Mouse (Mus musculus): ENCODE results near the gene Lix1l.

Lix1l gene

GRCm38 (mm10) chr3:96566661-96567450 is 34.1 kb upstream of the Lix1l start:
- no peak for DNase-seq

GRCm38 (mm10) chr3:96568605-96569004 is 32.3 kb upstream of the Lix1l start:
- no peak for DNase-seq

GRCm38 (mm10) chr3:96569506-96569905 is 31.4 kb upstream of the Lix1l start:
- DNase-seq: no peak

DNA sequence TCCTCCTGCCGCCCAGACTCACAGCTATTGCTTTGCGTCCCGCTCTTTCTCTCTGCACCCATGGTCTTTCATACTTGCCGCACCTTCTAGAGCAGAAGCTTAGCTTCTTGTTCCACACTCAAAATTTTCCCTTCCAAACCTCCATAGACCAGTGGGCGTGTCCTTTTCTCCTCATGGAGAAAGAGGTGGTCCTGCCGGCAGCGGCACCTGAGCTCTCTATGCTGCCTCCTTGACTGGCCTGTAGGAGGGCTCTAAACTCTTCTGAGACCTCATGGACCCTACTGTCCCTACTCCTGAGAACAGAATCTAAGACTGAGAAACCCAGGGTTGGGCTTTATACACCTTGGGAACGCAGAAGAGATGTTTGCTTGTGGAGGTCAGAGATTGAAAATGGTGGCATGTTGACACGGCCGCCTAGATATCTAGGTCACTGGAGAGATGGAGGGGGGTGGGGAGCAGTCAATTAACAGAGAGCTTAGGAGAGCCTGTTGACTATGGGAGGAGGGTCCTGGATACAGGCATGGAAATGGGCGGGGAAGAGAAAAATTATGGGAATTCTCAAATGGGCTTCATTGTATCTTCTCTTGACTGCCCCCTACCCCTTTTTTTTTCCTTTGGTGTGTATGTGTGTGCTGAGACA is 30.9 kb upstream of the Lix1l start:
- DNase-seq: no peak

GRCm38 (mm10) chr3:96570643-96571042 is 30.3 kb upstream of the Lix1l start:
- DNase-seq: no peak

GRCm38 (mm10) chr3:96571336-96571735 is 29.6 kb upstream of the Lix1l start:
- DNase-seq: no peak

GRCm38 (mm10) chr3:96571896-96572698 is 28.9 kb upstream of the Lix1l start:
- no peak for DNase-seq

DNA sequence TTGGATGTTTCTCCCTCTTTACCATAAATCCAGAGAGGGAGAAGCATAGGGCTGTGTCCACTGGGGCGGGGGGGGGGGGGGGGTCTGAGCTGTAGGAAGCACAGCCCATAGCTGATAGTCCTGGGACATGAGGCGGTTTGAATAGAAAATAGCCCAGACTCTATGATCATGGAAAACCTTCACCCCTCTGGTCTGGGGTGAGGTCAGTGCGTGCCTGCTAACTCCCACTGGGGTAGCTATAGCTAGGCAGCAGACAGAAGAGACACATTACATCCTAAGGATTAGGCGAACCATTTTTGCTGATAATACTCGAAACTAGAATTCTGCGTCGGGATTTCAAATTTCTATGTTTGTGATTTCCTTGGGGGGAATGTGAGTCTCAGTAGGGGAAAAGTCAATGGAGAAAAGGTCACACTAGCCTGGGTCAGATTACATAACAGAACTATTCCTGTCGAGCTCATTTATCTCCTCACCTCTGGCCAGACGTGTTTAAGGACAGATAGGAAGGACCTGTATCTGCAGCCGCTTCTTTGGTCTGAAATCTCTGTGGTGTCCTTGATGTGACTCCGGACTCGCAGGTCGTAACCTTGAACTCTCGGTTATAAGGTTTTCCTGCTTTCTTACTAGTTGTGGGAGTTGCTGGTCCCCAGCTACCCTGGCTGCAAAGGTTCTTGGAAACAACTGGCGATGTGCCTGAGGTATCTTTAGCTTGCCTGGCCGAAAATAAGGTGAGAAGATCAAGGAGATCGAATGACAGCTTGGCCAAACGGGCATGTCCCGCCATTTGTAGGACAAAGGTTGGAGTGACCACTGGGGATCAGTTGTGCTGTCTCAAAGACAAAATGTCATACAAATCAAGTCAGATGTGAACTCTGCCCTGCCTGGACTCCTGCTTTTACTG is 27.1 kb upstream of the Lix1l start:
- no peak for DNase-seq

GRCm38 (mm10) chr3:96575272-96575984 is 25.5 kb upstream of the Lix1l start:
- no peak for DNase-seq

DNA sequence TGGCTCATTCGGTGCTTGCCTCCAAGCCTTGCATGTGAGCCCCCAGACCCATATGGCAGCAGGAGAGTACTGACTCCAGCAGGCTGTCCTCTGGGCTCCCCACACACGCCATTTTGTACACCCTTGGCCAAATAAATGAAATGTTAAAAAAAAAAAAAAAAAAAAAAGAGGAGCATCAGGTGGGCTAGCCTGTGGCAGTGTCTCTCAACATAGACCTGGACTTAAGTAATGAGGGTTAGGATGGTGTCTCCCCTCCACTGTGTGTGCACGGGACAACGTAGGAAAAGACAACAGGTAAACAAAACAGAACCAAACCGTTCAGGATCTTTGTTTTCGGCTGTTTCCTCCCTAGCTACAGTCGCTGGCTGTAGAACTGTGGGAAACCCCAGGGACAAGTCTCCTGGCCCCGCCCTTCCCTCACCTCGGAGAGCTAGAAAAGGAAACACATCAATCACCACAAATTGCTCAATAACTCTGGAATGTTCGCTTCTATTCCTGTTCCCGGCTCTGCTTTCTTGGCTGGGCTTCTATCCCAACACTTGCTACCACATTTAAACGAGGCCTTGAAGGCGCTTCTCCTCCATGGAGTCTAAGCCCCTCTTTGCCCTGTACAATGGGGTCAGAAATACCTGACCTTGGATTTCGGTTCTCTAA is 24.8 kb upstream of the Lix1l start:
- no peak for DNase-seq

DNA sequence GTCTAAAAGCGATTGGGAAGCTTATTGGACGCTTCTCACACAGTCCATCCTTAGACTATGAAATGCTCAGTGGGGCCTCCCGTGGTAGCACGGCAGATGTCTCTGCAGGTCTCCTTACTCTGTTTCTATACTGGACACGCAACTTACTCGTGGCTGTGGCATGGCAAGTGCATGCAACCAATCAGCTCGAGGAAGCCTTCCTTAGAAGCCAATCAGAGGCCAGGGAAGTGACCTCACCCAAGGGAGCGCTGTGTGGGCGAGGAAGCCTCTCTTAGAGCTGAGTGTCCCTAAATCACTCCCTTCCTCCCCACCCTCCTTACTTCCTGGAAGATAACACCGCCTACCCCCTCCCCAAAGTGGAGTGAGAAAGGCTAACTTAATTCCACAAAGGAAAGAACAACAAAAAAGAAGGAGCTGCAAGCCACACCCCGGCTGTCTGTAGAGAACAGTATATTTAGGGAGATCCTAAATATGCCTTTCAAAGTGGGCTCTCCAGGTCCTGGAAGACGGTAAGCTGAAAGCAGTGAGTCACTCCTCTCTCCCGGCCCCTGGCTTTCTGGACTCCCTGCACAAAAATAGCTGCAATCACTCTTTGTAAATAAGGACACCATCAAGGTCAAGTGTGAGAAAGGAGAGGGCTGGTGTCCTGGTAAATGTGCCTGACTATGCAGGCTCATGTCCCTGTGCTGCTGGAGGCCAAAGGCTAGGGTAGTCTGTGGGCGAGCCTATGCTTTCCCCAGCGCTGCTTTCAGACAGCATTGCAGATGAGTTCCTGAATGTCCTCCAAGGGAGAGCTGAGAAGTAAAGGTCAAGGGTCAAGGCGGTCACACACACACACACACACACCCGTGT is 24.0 kb upstream of the Lix1l start, which contains the start of gene Gm16253:
Gene Gm16253 (plus strand): TSS at position 295 of the 852 bp plus-strand sequence.
- peak; percentile 86 to 87 for DNase-seq

- no peak for DNase-seq
These were observed 23.4 kb upstream of the Lix1l start for GRCm38 (mm10) chr3:96577566-96577965.

DNA sequence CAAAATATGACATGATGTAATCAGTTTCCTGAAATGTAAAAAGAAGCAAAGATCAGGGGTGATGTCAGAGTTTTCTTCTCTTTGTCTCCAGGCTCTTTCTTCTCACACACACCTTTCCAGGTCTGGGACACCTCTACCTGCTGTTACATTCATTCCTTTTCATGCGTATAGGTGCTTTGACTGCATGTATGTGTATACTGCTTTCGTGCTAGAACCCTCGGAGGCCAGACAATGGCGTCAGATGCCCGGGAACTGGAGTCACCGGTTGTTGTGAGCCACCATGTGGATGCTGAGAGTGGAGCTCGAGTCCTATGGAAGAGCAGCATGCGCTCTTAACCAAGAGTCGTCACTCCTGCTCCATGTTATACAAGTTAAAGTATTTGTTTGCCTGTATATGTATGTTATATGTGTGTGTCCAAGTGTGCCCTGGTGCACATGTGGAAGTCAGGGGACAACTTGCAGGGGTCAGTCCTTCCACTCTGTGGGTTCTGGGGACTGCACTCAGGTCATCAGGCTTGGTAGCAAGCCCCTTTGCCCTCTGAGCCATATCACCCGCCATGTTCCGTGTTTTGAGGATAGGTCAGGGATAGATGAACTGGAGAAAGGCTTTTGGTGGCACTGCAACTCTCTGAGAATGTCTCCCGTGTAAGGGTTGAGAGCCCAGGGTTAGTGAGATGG is 22.2 kb upstream of the Lix1l start:
- DNase-seq: peak in 1 of 2 experiments; percentile 0

- no peak for DNase-seq
These were observed 21.7 kb upstream of the Lix1l start for GRCm38 (mm10) chr3:96579239-96579750.

DNA sequence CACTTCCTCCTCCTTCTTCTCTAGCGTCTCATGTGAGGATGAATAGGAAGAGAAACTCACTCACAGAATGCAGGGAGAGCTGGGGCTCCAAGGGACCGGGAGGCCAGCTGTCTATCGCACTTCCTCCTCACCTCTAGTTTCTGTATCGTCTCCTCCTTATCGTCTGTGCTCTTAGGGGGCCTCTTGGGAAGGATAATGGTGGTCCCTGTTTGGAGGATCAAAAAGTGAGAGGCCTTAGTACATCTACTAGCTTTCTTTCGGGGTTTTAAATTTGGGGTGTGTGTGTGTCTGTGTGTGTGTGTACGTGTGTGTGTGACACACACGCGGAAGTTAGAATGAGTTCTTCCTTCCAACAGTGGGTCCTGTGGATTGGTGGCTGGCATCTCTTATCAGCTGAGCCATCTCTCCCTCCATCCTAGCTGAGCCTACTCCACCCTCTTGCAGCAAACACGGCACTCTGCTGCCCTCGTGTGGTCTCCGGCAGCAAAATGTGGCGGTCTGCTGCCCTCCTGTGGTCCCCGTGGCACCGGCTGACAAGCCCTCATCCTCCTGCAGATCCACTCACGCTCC is 21.0 kb upstream of the Lix1l start:
- peak; percentile 93 for DNase-seq

GRCm38 (mm10) chr3:96581141-96581540 is 19.8 kb upstream of the Lix1l start:
- DNase-seq: no peak

DNA sequence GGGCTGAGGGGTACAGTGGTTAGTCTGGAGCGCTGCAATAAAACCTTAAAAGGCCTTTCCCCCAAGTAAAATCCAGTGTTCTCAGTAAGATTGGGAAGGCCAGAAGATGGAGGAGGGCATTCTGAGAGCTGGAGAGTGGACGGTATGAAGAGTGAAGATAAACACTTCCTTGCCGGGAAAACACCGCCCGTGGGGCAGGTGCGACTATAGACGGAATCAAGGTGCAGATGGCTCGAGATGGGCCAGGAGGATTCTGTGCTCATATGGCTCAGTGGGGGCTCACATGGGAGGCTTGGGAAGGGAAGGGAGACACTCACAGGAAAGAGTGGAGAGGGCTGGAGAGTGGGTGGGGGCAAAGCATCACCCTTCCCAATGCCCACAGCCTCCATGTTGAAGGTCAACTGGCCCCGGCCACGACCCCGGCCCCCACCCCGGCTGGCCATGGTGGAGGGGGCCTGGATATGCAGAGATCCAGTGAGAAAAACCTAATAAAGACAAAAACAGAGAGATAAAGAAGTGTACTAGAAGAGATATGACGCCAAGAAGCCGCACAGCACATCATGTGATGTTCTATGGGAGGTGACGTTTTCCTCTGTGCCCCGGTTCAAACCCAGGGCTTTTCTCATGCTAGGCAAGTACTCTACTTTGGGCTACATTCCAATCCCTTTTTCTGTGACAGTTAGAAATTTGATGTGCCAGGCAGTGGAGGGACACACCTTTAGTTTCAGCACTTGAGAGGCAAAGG is 19.0 kb upstream of the Lix1l start:
- no peak for DNase-seq

DNA sequence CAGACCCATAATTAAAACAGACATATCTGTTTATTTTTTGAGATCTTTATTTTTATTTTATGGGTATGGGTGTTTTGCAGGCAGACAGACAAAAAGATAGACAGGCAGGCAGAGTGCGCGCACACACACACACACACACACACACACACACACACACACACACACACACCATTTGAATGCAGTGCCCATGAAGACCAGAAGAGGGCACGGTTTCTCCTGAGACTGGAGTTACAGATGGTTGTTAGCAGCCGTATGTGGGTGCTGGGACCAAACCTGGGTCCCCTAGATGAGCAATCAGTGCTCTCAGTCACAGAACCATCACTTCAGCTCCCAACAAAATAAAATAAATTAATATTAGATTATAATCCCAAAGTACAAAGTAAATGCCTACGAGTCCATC is 17.6 kb upstream of the Lix1l start:
- DNase-seq: no peak

All from B cell, adult 2 months (primary cell).